Mouse (Mus musculus) gastrocnemius, adult 2 months (tissue): ENCODE results near the gene Fndc11. TPM values are rescaled to one million over a fixed set of nuclear protein-coding genes. Genes with fewer than 3 reads are reported as not detected.

Experiments
- DNase-seq: peaks from one replicate; pipeline ENCODE4 v3.0.0; 2022
- H3K27ac ChIP-seq: fragments of 200-600 bp; 2 replicates; pipeline ENCODE4 v1.8.1; 2022; ENCODE audit warnings: mild to moderate bottlenecking
- H3K4me3 ChIP-seq: fragments of 200-600 bp; 2 replicates; pipeline ENCODE4 v1.8.1; 2022; ENCODE audit warnings: mild to moderate bottlenecking, moderate library complexity
- CTCF ChIP-seq: fragments of 200-600 bp; IDR thresholded peaks from 2 replicates; pipeline ENCODE4 v1.8.1; 2022; ENCODE audit warnings: antibody characterized with exemption, mild to moderate bottlenecking, moderate library complexity
- intact Hi-C: fragments of 180-260 bp; cut with DNase I; formaldehyde crosslinking; loops from one replicate; pipeline ENCODE4 v1.15.1; 2025
- total RNA-seq, 2 experiments: library from RNA; stranded (reverse); gene quantifications; 2 replicates each; pipeline ENCODE4 v1.2.3; 2021

The Fndc11 gene
- total RNA-seq, 2 experiments from 2014 or later = not detected

GRCm38 (mm10) chr2:181245031-181245430, 25.2 kb downstream of the Fndc11 start:
- no peak for TF ChIP-seq CTCF
- no peak overlapping the region for H3K4me3 ChIP-seq
- H3K27ac ChIP-seq = no peak overlapping the region
- DNase-seq = no peak
- intact Hi-C loops = loop anchor here (10.0 kb wide), 1 partner anchor 60 kb away; the partner anchor contains the start of gene Ppdpf

GRCm38 (mm10) chr2:181249217-181249616, 29.4 kb downstream of the Fndc11 start:
- no peak for DNase-seq
- Histone ChIP-seq H3K27ac (no peak overlapping the region), H3K4me3 (no peak overlapping the region)
- no peak for TF ChIP-seq CTCF
- intact Hi-C loops = loop anchor here (10.0 kb wide), 1 partner anchor 64 kb away; the partner anchor contains the start of gene Ppdpf

- intact Hi-C loops = no loop called here
- no peak for DNase-seq
- TF ChIP-seq CTCF = no peak
- H3K27ac ChIP-seq = no peak overlapping the region
- no peak overlapping the region for H3K4me3 ChIP-seq
Observed at GRCm38 (mm10) chr2:181251841-181252240, 32.0 kb downstream of the Fndc11 start.

GRCm38 (mm10) chr2:181253248-181253647, 33.4 kb downstream of the Fndc11 start:
- no peak overlapping the region for H3K4me3 ChIP-seq
- no peak overlapping the region for H3K27ac ChIP-seq
- TF ChIP-seq CTCF = no peak
- intact Hi-C loops = no loop called here
- no peak for DNase-seq

- DNase-seq = no peak
- H3K4me3 ChIP-seq = no peak overlapping the region
- no peak overlapping the region for H3K27ac ChIP-seq
- intact Hi-C loops = no loop called here
- TF ChIP-seq CTCF = no peak
Observed at GRCm38 (mm10) chr2:181266839-181267238, 47.0 kb downstream of the Fndc11 start.

GRCm38 (mm10) chr2:181272092-181272491, 52.3 kb downstream of the Fndc11 start:
- no peak for DNase-seq
- Histone ChIP-seq H3K4me3 (no peak overlapping the region), H3K27ac (peak overlapping the region; percentile 46)
- no peak for TF ChIP-seq CTCF
- intact Hi-C loops = no loop called here

Other genes with a start within 250 kb of the Fndc11 start
- 1 to 10 TPM; 1.1 to 2.3 TPM for gene Col20a1, start 233.5 kb upstream of the Fndc11 start, total RNA-seq
- not detected for gene Chrna4, start 176.5 kb upstream of the Fndc11 start, total RNA-seq
- not detected for gene Kcnq2, start 84.7 kb upstream of the Fndc11 start, total RNA-seq
- 1,000 to 10,000 TPM; 2,005 to 2,177 TPM for gene Eef1a2, start 63.0 kb upstream of the Fndc11 start, total RNA-seq
- 10 to 100 TPM; 39.1 to 46.2 TPM for gene Ppdpf, start 32.8 kb upstream of the Fndc11 start, total RNA-seq
- gene Ptk6, start 17.2 kb upstream of the Fndc11 start, total RNA-seq = not detected
- gene Srms, start 6.8 kb upstream of the Fndc11 start, total RNA-seq = under 1 TPM; 0.17 to 0.28 TPM
- gene Helz2, start 22.0 kb downstream of the Fndc11 start, total RNA-seq = 1 to 10 TPM; 2.8 to 4.9 TPM
- gene Gmeb2, start 68.0 kb downstream of the Fndc11 start, total RNA-seq = 10 to 100 TPM in 1 of 2 experiments, 1 to 10 TPM in 1; 7.3 to 12.0 TPM
- gene Stmn3, start 94.5 kb downstream of the Fndc11 start, total RNA-seq = not detected
- 10 to 100 TPM; 12.0 to 13.0 TPM for gene Rtel1, start 99.7 kb downstream of the Fndc11 start, total RNA-seq
- 10 to 100 TPM; 13.7 to 14.8 TPM for gene Zgpat, start 144.9 kb downstream of the Fndc11 start, total RNA-seq
- gene Arfrp1, start 145.4 kb downstream of the Fndc11 start, total RNA-seq = 10 to 100 TPM; 23.6 to 30.8 TPM
- gene Lime1, start 160.1 kb downstream of the Fndc11 start, total RNA-seq = 1 to 10 TPM; 5.8 to 6.2 TPM
- 1 to 10 TPM; 4.9 to 6.7 TPM for gene Zbtb46, start 239.4 kb downstream of the Fndc11 start, total RNA-seq